Mouse (Mus musculus) heart, postnatal 0 days (tissue): Measurements from ENCODE around the gene Olfr706.

ENCODE experiments used
- CTCF ChIP-seq: IDR thresholded peaks from 2 replicates; pipeline ENCODE4 v1.5.1; 2016; ENCODE audit warnings: antibody characterized with exemption, control low read depth, low read depth
- EP300 ChIP-seq: IDR thresholded peaks from 2 replicates; pipeline ENCODE4 v1.6.1; 2016; ENCODE audit warnings: antibody characterized with exemption, low read depth

- TF ChIP-seq CTCF, result no peak
- TF ChIP-seq EP300, result no peak
These were observed at the start of gene Olfr706 for GRCm38 (mm10) chr7:106888062-106888461.
